Mouse (Mus musculus) hematopoietic stem cell, adult 5-6 weeks (primary cell): Measurements from ENCODE around the gene Serpina1e. TPM values are rescaled to one million over a fixed set of nuclear protein-coding genes. Genes with fewer than 3 reads are reported as not detected.

Experiments
- ATAC-seq, 2 experiments: fragments of 125-278 bp in 1 of 2; replicated peaks in 1 of 2; 2 replicates each; pipeline ENCODE4 v1.8.0; 2016 to 2017; ENCODE audit warnings: inconsistent platforms in 2 of 2, mild to moderate bottlenecking in 2 of 2, moderate number of reproducible peaks in 2 of 2, low read depth in 1 of 2, moderate TSS enrichment in 1 of 2; ENCODE audit not compliant: low FRiP score in 2 of 2, poor library complexity in 2 of 2, severe bottlenecking in 2 of 2, insufficient read depth in 1 of 2, low TSS enrichment in 1 of 2
- total RNA-seq: library from RNA; stranded (forward); fragments of 172-1452, 232-1000 nt; gene quantifications from 2 replicates; pipeline ENCODE4 v1.2.3, GENCODE M21; 2017

Serpina1e gene
- not detected in 2 replicates for total RNA-seq

GRCm38 (mm10) chr12:103958798-103959197, at the start of gene Serpina1e:
Gene Serpina1e (minus strand): TSS chr12:103958975.
- no peak for ATAC-seq

DNA sequence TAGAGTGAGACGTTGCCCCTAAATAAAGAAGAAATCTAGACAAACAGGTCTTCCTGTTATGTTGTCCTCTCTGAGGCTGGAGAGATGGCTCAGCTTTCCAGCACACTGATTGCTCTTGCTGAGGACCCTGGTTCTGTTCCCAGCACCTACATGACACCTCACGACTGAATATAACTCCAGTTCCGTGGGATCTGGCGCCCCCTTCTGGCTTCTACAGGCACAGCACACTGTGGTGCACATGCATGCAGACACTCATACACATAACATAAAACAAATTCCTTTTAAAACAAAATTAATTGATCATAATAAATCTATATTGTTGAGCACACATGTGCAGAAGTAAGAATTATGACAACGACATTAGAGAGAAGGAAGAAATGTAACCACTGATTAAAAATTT, 45.9 kb upstream of the Serpina1e start:
- no peak for ATAC-seq

GRCm38 (mm10) chr12:104003238-104003612, 44.5 kb upstream of the Serpina1e start:
- ATAC-seq = peak; percentile 37 to 70; a peak in 3 of 4 replicates

DNA sequence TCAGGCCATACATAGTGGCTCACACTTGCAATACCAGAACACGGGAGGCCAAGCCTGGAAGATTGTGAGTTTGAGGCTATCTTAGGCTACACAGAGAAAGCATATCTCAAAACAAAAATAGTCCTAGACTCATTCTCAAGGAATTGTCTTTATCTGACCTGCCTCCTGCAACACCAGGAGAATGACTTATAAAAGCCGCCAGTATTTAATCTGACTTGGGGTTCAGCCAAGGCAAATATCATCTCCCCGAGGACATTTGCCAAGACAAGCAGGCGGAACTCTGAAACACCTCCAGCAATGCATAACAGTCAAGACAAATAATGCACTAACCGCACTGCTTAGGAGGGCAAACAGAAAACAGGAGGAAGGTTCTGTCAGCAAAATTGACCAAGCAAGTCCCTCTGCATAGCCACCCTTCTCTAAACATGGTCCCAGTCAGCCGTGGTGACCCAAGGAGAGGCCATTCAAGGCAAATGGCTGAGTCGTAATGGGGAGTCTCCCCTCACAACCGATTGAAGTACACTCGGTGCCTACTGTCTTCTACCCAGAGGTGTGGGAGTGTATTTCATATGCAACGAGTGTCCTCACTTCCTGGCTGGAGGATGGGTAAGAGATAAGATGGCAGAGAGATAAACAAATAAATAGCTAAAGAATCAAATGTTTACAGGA, 43.9 kb upstream of the Serpina1e start:
- ATAC-seq = no peak

DNA sequence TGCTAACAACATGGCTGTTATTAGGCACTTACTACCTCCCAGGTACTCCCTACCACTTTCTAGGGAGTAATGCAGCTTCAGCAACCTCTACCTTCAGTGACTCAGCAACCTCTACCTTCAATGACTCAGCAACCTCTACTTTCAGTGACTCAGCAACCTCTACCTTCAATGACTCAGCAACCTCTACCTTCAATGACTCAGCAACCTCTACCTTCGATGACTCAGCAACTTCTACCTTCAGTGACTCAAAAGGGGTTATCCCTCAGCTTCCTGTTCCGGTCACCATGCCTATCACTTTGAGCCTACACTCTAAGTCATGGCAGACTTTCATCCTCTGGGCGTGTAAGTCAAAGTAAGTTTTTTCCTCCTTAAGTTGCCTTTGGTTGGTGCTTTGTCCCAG, 41.8 kb upstream of the Serpina1e start:
- ATAC-seq = peak; percentile 29 to 42; a peak in 1 of 4 replicates

GRCm38 (mm10) chr12:103999611-104000010, 40.8 kb upstream of the Serpina1e start:
- ATAC-seq = no peak

GRCm38 (mm10) chr12:103996513-103996912, 37.7 kb upstream of the Serpina1e start:
- no peak for ATAC-seq

DNA sequence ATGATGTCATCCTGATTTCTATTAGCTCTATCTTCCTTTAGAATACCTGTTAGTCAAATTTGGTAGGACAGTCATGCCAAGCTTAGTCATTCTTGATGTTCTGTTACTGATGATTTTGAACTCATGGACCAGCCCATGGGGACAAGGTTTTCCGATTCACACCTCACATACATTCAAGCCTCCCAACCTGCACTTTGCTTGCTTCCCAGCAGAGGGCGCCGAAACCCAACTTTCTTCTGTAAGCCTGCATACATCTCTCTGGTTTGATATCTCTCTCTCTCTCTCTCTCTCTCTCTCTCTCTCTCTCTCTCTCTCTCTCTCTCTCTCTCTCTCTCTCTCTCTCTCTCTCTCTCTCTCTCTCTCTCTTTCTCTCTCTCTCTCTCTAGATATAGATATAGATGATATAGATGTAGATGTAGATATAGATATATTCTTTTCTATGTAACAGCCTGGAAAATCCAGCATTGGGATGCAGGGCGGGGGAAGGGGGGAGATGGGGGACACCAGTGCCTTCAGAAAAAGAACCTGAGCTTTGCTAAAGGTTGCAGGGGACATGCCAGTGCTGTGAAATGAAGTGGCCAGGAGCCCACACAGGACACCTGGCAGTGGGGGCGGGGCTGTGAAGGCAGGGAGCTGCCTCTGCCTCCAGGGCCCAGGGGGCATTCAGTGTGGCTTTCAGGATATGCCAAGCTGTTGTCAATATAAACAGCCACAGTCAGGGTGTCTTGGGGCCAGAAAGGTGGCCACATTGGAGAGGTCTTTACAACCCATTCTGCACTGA, 36.7 kb upstream of the Serpina1e start:
- peak; percentile 54 to 58; a peak in 2 of 4 replicates for ATAC-seq

DNA sequence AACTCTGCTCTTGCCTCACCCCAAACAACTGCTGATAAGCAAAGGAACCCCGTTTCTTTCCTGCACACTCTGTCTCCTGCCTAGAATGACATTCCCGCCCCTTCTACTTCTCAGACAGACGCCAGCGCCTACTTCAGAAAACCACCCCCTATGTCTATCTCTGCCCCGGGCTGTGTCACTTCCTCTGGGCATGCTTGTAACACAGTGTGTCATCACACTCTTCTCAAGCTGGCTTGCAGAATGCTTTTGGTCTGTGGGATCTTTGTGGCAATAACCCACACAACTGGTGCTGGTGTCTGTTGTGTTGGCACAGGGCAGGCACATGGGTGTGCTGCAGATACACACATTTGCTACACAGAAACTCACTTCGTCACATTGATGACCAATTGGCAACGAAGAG, 34.2 kb upstream of the Serpina1e start:
- ATAC-seq = peak; percentile 40 to 67; a peak in 2 of 4 replicates

GRCm38 (mm10) chr12:103989857-103990256, 31.1 kb upstream of the Serpina1e start, which contains the start of gene Serpina11:
Gene Serpina11 (minus strand): TSS chr12:103989957.
- no peak for ATAC-seq

GRCm38 (mm10) chr12:103989514-103989767, 30.7 kb upstream of the Serpina1e start:
- no peak for ATAC-seq

DNA sequence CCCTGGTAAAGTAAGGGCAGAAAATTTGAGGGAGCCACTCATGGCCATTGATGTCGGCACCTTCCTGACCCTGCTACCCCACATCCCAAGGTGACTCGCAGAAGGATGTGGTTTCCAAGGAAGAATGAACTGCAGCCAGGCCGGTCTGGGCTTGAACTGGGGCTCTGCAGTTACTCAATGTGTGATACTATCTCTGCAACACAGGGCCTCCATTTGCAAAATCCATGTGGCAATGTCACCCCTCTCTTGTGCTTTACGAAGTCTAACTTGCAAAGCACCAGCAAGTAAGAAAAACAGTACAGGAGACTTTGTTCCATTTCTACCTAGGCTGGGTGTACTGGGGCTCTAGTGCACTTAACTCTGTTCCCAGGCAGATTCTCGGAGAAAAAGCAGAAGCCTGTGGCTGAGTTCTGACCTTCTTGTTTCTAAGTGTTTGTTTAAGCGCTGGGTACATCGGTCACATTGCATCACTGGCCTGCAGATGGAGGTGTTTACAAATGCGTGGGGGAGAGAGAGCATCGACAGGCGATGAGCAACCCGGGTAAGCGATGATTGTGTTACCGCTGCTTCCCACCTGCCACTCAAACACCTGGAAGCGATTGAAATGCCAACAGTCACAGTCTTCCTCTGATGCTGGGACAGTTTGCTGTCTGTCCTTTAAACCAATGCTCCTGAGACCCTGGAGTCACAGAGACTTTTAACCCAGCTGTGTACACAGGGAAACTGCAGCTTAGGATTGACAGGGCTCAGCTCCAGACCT, 30.2 kb upstream of the Serpina1e start:
- peak in 1 of 2 experiments; percentile 54; a peak in 1 of 4 replicates for ATAC-seq

GRCm38 (mm10) chr12:103985868-103986267, 27.1 kb upstream of the Serpina1e start:
- no peak; a peak in 1 of 4 replicates for ATAC-seq

DNA sequence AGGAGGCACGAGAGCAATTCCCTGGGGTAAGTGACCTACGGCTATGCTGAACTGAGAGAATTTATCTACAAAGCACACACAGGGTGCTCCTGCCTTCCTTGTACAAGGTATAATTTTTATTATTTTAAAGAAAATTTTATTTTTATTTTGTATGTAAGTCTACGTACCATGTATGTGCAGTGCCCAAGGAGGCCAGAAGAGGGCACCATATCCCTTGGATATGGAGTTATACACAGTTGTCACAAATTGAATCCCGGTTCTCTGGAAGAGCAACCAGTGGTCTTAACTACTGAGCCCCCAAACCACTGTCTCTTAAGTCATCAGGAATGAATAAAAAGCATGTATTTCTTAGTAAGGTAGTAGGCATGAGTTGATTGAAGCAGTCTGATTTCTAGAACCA, 26.2 kb upstream of the Serpina1e start:
- ATAC-seq = no peak

DNA sequence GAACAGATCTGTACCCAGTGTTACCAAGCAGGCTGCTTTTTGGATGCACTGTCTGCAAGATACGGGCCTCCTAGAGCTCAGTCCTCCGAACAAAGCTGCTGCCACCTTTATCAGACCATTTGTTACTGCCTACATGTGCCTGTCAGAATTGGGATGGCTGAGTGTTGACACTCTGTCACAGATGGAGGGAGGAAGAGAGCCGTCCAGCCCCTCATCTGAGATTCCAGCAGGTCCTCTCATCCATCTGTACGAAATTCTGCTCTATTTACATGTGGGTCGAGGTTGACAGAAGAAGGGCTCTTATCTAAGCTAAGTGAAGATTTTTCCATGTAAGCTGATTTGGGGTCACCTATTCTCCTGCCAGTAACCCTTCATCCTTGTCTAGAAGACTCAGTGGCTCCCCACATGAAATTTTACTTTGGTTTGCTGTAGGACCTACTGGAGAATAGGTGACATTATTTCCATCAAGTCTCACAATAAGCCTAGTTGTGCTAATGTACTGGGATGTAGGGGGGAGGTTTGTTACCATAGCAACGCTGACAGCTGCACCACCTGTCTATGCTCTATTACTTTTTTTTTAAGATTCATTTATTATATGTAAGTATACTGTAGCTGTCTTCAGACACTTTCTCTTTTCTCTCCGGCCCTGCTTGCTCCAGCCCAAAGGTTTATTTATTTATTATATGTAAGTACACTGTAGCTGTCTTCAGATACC, 23.0 kb upstream of the Serpina1e start:
- no peak for ATAC-seq

GRCm38 (mm10) chr12:103978294-103978693, 19.5 kb upstream of the Serpina1e start:
- ATAC-seq = no peak

- ATAC-seq = peak; percentile 53 to 71; a peak in 3 of 4 replicates
Measured at GRCm38 (mm10) chr12:103977846-103978245, 19.1 kb upstream of the Serpina1e start.
